Mouse (Mus musculus): ENCODE results near the gene Pcgf2. TPM values are rescaled to one million over a fixed set of nuclear protein-coding genes. Genes with fewer than 3 reads are reported as not detected.

The Pcgf2 gene
- total and polyA plus RNA-seq, 3 experiments, result 0.99 to 19.5 (median 5.6) TPM

GRCm38 (mm10) chr11:97642746-97643145, 57.6 kb downstream of the Pcgf2 start:
- DNase-seq (ENCODE audit: extremely low read depth), result no peak
- Histone ChIP-seq H3K79me2 (replicated peaks; ENCODE audit: control insufficient read depth, extremely low read depth, insufficient read depth, poor library complexity, severe bottlenecking) (no peaks in the 10 kb centered on the region), H3K4me3 (replicated peaks in 1 of 3; ENCODE audit: low read depth in 2 of 3, low read length in 2 of 3, poor library complexity in 1 of 3) (no peak overlapping the region), H3K36me3 (replicated peaks in 1 of 2; ENCODE audit: control insufficient read depth in 1 of 2, insufficient read depth in 1 of 2, low read length in 1 of 2) (no peaks in the 10 kb centered on the region), H3K9me3 (replicated peaks; ENCODE audit: low read length) (peaks cover 5% of the 10 kb centered on the region), H3K27ac (ENCODE audit: insufficient read depth, low read depth) (no peak overlapping the region), H3K4me2 (ENCODE audit: insufficient read depth, low read depth, poor library complexity, severe bottlenecking) (no peak overlapping the region), H3K27me3 (replicated peaks) (no peaks in the 10 kb centered on the region), H3K4me1 (ENCODE audit: control insufficient read depth in 1 of 2, insufficient read depth in 2 of 2) (peaks cover 13 to 23% of the 10 kb centered on the region in 2 experiments), H3K9ac (ENCODE audit: insufficient read depth, low read depth) (no peak overlapping the region)
- dilution Hi-C loops (cut with MboI; ENCODE audit: extremely low pct_ligation_motif_present, extremely low pct_unique_long_range_greater_than_20kb, low sequenced_read_pairs) (no loop called here), in situ Hi-C loops (cut with MboI; ENCODE audit: low pct_ligation_motif_present, low pct_unique_long_range_greater_than_20kb, low sequenced_read_pairs) (no loop called here)
- TF ChIP-seq MAZ (IDR thresholded peaks at IDR 0.05; ENCODE audit: low read depth, low read length) (no peak), CTCF (conservative IDR thresholded peaks at IDR 0.05 in 1 of 2, IDR thresholded peaks at IDR 0.05 in 1 of 2; ENCODE audit: low read depth in 2 of 2, low read length in 2 of 2) (peak in 1 of 2 experiments; percentile 32; a peak in 2 of 4 replicates), MXI1 (IDR thresholded peaks at IDR 0.05; ENCODE audit: low read depth, low read length) (no peak), POLR2A (IDR thresholded peaks at IDR 0.05; ENCODE audit: low read depth, low read length) (no peak), KAT2A (IDR thresholded peaks at IDR 0.05; ENCODE audit: insufficient replicate concordance, low read length) (no peak), BHLHE40 (IDR thresholded peaks at IDR 0.05; ENCODE audit: low read depth, low read length) (no peak), IRF4 (IDR thresholded peaks at IDR 0.05; ENCODE audit: low read depth, low read length) (no peak), TBP (conservative IDR thresholded peaks at IDR 0.05; ENCODE audit: low read depth, low read length) (no peak), RAD21 (IDR thresholded peaks at IDR 0.05; ENCODE audit: low read depth, low read length) (peak; percentile 7), MEF2A (IDR thresholded peaks at IDR 0.05; ENCODE audit: borderline replicate concordance, low read depth, low read length) (no peak), TCF12 (IDR thresholded peaks at IDR 0.05; ENCODE audit: low read depth, low read length) (no peak), GABPA (IDR thresholded peaks at IDR 0.05; ENCODE audit: insufficient replicate concordance, low read depth, low read length) (no peak), ZC3H11A (IDR thresholded peaks at IDR 0.05; ENCODE audit: low read depth, low read length) (no peak), UBTF (IDR thresholded peaks at IDR 0.05; ENCODE audit: low read depth, low read length) (no peak), NELFE (IDR thresholded peaks at IDR 0.05; ENCODE audit: low read depth, low read length) (no peak), HCFC1 (IDR thresholded peaks at IDR 0.05; ENCODE audit: low read depth, low read length) (no peak)

GRCm38 (mm10) chr11:97641668-97642067, 58.6 kb downstream of the Pcgf2 start:
- H3K4me2 ChIP-seq (ENCODE audit: insufficient read depth, low read depth, poor library complexity, severe bottlenecking), result peak overlapping the region; percentile 50; the same call in 1 of the 2 replicates
- H3K4me1 ChIP-seq (ENCODE audit: control insufficient read depth in 1 of 2, insufficient read depth in 2 of 2), result peaks cover 13 to 23% of the 10 kb centered on the region in 2 experiments
- 0 out of 2 replicates have a peak overlapping the region, but pooled peaks have one; percentile 10 for H3K9ac ChIP-seq (ENCODE audit: insufficient read depth, low read depth)
- no peaks in the 10 kb centered on the region for H3K36me3 ChIP-seq (replicated peaks in 1 of 2; ENCODE audit: control insufficient read depth in 1 of 2, insufficient read depth in 1 of 2, low read length in 1 of 2)
- peak overlapping the region; percentile 29; the same call in 1 of the 2 replicates for H3K27ac ChIP-seq (ENCODE audit: insufficient read depth, low read depth)
- peak; percentile 66 for DNase-seq (ENCODE audit: extremely low read depth)
- H3K79me2 ChIP-seq (replicated peaks; ENCODE audit: control insufficient read depth, extremely low read depth, insufficient read depth, poor library complexity, severe bottlenecking), result no peaks in the 10 kb centered on the region
- dilution Hi-C loops (cut with MboI; ENCODE audit: extremely low pct_ligation_motif_present, extremely low pct_unique_long_range_greater_than_20kb, low sequenced_read_pairs) (no loop called here), in situ Hi-C loops (cut with MboI; ENCODE audit: low pct_ligation_motif_present, low pct_unique_long_range_greater_than_20kb, low sequenced_read_pairs) (no loop called here)
- peaks cover 5% of the 10 kb centered on the region for H3K9me3 ChIP-seq (replicated peaks; ENCODE audit: low read length)
- H3K4me3 ChIP-seq (replicated peaks in 1 of 3; ENCODE audit: low read depth in 2 of 3, low read length in 2 of 3, poor library complexity in 1 of 3), result no peak overlapping the region
- H3K27me3 ChIP-seq (replicated peaks), result no peaks in the 10 kb centered on the region
- TF ChIP-seq ZNF384 (IDR thresholded peaks at IDR 0.05; ENCODE audit: low read depth, low read length) (peak; percentile 78), HCFC1 (IDR thresholded peaks at IDR 0.05; ENCODE audit: low read depth, low read length) (no peak), BHLHE40 (IDR thresholded peaks at IDR 0.05; ENCODE audit: low read depth, low read length) (peak; percentile 49; the same call in 1 of the 2 replicates), E2F4 (IDR thresholded peaks at IDR 0.05; ENCODE audit: insufficient replicate concordance, low read depth, low read length) (no peak), SMC3 (IDR thresholded peaks at IDR 0.05; ENCODE audit: low read depth, low read length) (peak; percentile 1; the same call in 1 of the 2 replicates), NRF1 (IDR thresholded peaks at IDR 0.05; ENCODE audit: low read depth, low read length) (peak; percentile 72), MAZ (IDR thresholded peaks at IDR 0.05; ENCODE audit: low read depth, low read length) (no peak), ELF1 (IDR thresholded peaks at IDR 0.05; ENCODE audit: low read depth, low read length) (peak; percentile 64), ZC3H11A (IDR thresholded peaks at IDR 0.05; ENCODE audit: low read depth, low read length) (no peak), ETS1 (conservative IDR thresholded peaks at IDR 0.05; ENCODE audit: low read depth, low read length) (no peak; the same call in 1 of the 2 replicates), RAD21 (IDR thresholded peaks at IDR 0.05; ENCODE audit: low read depth, low read length) (no peak; the same call in 1 of the 2 replicates), MYC (IDR thresholded peaks at IDR 0.05; ENCODE audit: low read depth, low read length) (0 out of 2 replicates have a peak, but pooled peaks have one; percentile 42), MAX (IDR thresholded peaks at IDR 0.05; ENCODE audit: low read length) (no peak; the same call in 1 of the 2 replicates), MAFK (IDR thresholded peaks at IDR 0.05; ENCODE audit: insufficient replicate concordance, low read length) (no peak), GABPA (IDR thresholded peaks at IDR 0.05; ENCODE audit: insufficient replicate concordance, low read depth, low read length) (no peak), POLR2A (IDR thresholded peaks at IDR 0.05; ENCODE audit: low read depth, low read length) (peak; percentile 26; the same call in 1 of the 2 replicates), KAT2A (IDR thresholded peaks at IDR 0.05; ENCODE audit: insufficient replicate concordance, low read length) (no peak), ZMIZ1 (IDR thresholded peaks at IDR 0.05; ENCODE audit: low read depth, low read length) (no peak), NELFE (IDR thresholded peaks at IDR 0.05; ENCODE audit: low read depth, low read length) (no peak), MEF2A (IDR thresholded peaks at IDR 0.05; ENCODE audit: borderline replicate concordance, low read depth, low read length) (peak; percentile 94), TCF12 (IDR thresholded peaks at IDR 0.05; ENCODE audit: low read depth, low read length) (peak; percentile 73), USF1 (IDR thresholded peaks at IDR 0.05; ENCODE audit: low read depth, low read length) (no peak), RCOR1 (conservative IDR thresholded peaks at IDR 0.05; ENCODE audit: low read depth, low read length) (no peak), IRF4 (IDR thresholded peaks at IDR 0.05; ENCODE audit: low read depth, low read length) (peak; percentile 80), TBP (conservative IDR thresholded peaks at IDR 0.05; ENCODE audit: low read depth, low read length) (no peak), POLR2AphosphoS2 (IDR thresholded peaks at IDR 0.05; ENCODE audit: low read depth, low read length) (no peak)

Measured in CH12.LX (cell line).